Mouse (Mus musculus): ENCODE results near the gene Sestd1.

The Sestd1 gene

GRCm38 (mm10) chr2:77146968-77147367 lies 133.4 kb downstream of the Sestd1 start:
- no peak for DNase-seq (ENCODE audit: extremely low read depth, insufficient read length, low spot score)

- DNase-seq (ENCODE audit: extremely low read depth, insufficient read length, low spot score) = no peak
Observed at GRCm38 (mm10) chr2:77146291-77146690, 134.1 kb downstream of the Sestd1 start.

- no peak for DNase-seq (ENCODE audit: extremely low read depth, insufficient read length, low spot score)
Observed at GRCm38 (mm10) chr2:77143536-77143935, 136.9 kb downstream of the Sestd1 start.

DNA sequence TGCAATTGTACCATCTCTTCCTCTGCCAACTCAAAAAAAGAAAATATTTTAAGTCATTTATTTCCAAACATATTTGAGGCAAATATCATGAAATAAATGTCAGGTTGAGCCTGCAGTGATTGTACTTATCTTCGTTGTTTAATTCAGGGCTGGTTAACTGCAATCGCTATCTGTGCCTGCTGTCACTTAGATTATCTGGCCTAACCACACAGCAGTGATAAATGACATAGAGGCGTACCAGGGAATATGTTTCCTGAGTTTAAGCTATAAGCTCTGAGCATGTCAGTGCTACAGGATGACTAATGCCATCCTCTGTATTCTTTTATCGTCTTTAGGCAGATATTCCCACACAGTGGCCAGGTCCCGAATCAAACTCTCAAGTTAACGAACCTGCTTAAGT lies 141.5 kb downstream of the Sestd1 start:
- DNase-seq (ENCODE audit: extremely low read depth, insufficient read length, low spot score) = no peak

DNA sequence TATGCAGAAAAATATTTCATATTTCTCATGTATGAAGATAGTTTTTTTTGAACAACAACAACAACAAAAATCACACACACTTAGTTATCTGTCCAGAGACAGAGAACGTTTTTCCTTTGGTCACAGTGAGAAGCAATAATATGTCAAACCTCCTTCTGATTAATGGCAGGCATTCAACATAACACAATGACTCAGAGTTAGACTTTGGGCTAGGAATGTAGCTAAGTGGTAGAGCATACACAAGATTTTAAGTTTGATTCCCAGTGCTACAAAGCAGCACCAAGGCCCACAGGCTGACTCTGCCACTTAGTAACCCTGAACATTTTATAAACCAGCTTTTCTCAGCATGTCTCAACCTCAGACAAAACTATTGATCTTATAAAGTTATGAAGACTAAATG lies 145.5 kb downstream of the Sestd1 start:
- no peak for DNase-seq (ENCODE audit: extremely low read depth, insufficient read length, low spot score)

- no peak for DNase-seq (ENCODE audit: extremely low read depth, insufficient read length, low spot score)
Observed at GRCm38 (mm10) chr2:77133407-77133806, 147.0 kb downstream of the Sestd1 start.
